Mouse (Mus musculus) erythroblast, embryonic 14.5 days (primary cell): ENCODE data around the gene Spdye4b.

ENCODE experiments used
- GATA1 ChIP-seq: IDR thresholded peaks from 2 replicates; pipeline ENCODE4 v1.6.1; 2012; ENCODE audit warnings: low read length, inconsistent platforms, mixed read lengths
- TAL1 ChIP-seq: IDR thresholded peaks from 3 replicates; pipeline ENCODE4 v1.6.1; 2012; ENCODE audit warnings: low read length, inconsistent platforms, mixed read lengths

DNA sequence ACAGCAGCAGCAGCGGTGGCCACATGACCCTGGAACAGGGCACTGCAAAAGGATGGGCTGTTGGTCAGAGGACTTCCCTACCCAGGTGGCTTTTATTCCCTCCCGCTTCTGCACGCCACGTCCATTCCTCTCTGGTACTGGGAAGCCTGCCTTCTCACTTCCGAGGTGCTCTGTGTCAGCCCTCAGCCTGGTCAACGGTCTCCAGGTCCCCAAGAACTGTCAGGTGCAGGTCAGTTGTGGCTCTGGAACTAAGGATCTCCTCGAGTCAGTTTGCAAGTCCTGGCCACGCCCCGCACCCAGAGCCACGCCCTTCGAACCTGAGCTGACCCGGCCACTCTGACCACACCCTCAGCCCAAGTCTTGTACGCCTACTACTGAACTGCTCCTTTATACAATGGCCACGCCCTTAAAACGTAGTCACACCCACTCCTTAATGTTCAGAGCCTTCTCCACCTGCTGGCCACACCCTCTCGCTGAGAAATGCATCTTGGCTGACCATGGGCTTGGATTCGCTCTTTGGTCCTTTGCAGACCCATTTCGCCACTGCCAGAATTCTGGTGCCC, 15.2 kb upstream of the Spdye4b start:
- no peak for TF ChIP-seq TAL1
- no peak for TF ChIP-seq GATA1
